Mouse (Mus musculus) lung, postnatal 0 days (tissue): Measurements from ENCODE around the gene Gpn2.

ENCODE experiments used
- CTCF ChIP-seq: IDR thresholded peaks from 2 replicates; pipeline ENCODE4 v1.5.1; 2016; ENCODE audit warnings: antibody characterized with exemption, mild to moderate bottlenecking
- EP300 ChIP-seq: IDR thresholded peaks from 2 replicates; pipeline ENCODE4 v1.6.1; 2016; ENCODE audit warnings: antibody characterized with exemption, mild to moderate bottlenecking, control low read depth

DNA sequence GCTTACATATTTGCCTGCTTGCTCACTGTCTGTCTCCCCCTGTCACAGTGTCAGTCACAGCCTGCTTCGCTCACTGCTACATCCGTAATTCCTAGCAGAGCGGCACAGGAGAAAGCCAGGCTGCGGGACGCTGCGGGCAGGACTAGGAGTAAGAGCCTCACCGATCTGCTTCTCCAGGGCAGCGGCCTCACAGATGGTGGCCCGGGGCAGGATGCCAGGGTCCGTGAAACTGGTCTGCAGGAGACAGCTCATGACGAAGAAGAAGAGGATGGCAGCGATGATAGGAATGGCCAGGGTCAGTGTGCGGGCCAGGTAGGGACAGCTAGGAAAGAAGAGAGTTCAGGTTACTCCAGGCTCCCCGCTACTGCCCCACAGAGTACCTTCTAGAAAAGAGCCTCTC, 42.9 kb downstream of the Gpn2 start:
- TF ChIP-seq CTCF (no peak), EP300 (no peak)
